ENCODE assay signal across 26 mouse cellular contexts in genomic region chr2:28430846-28431245, GRCm38 (mm10). TPM values are rescaled to one million over a fixed set of nuclear protein-coding genes. Genes with fewer than 3 reads are reported as not detected.
DNase-seq lines count a peak whose midpoint lies in the region; ATAC-seq lines count a peak whose summit lies in the region.
"Had no signal": no experiment of that assay in that cellular context is flagged by ENCODE, and none has a peak within 500 bp of the region (broad histone marks: within the 10 kb centered on the region; RNA-seq: fewer than 3 reads in every experiment).

No protein-coding gene starts in this region.

- WGBS in embryonic facial prominence, embryonic 14.5 days: 44% methylated on average over 6 of the region's 6 CpGs
- WGBS in embryonic facial prominence, embryonic 10.5 days: 55% methylated on average over 6 of the region's 6 CpGs
- WGBS in lung, embryonic 16.5 days: 36% methylated on average over 6 of the region's 6 CpGs

- no peak overlapping the region for H3K27ac ChIP-seq in embryonic facial prominence, embryonic 14.5 days (replicated peaks; ENCODE audit: low read depth, low read length)
- no peak overlapping the region for H3K27ac ChIP-seq in embryonic facial prominence, embryonic 10.5 days (replicated peaks)
- peak overlapping the region; percentile 44 for H3K27ac ChIP-seq in lung, embryonic 16.5 days (ENCODE audit: low read length)
- H3K27ac ChIP-seq: embryonic facial prominence, embryonic 15.5 days; gastrocnemius, adult 2 months; hindbrain, embryonic 12.5 days; hindbrain, embryonic 15.5 days had no signal

- H3K36me3 ChIP-seq in embryonic facial prominence, embryonic 14.5 days (ENCODE audit: control insufficient read depth, insufficient read depth, low read length): no peaks in the 10 kb centered on the region
- no peaks in the 10 kb centered on the region for H3K36me3 ChIP-seq in embryonic facial prominence, embryonic 10.5 days (replicated peaks)
- no peaks in the 10 kb centered on the region for H3K36me3 ChIP-seq in lung, embryonic 16.5 days (ENCODE audit: control insufficient read depth, insufficient read depth, low read length)
- H3K36me3 ChIP-seq: embryonic facial prominence, embryonic 15.5 days; G1E; hindbrain, embryonic 12.5 days; hindbrain, embryonic 15.5 days had no signal

- no peaks in the 10 kb centered on the region for H3K27me3 ChIP-seq in embryonic facial prominence, embryonic 14.5 days (replicated peaks; ENCODE audit: control insufficient read depth, insufficient read depth, low read length)
- no peaks in the 10 kb centered on the region for H3K27me3 ChIP-seq in embryonic facial prominence, embryonic 10.5 days (replicated peaks; ENCODE audit: low read depth, poor library complexity, severe bottlenecking)
- H3K27me3 ChIP-seq in lung, embryonic 16.5 days (ENCODE audit: control insufficient read depth, insufficient read depth, low read depth, low read length): no peaks in the 10 kb centered on the region
- H3K27me3 ChIP-seq: embryonic facial prominence, embryonic 15.5 days; hindbrain, embryonic 12.5 days had no signal

- no peak overlapping the region for H3K9ac ChIP-seq in embryonic facial prominence, embryonic 14.5 days (ENCODE audit: low read depth, low read length)
- H3K9ac ChIP-seq in lung, embryonic 16.5 days (ENCODE audit: low read length): no peak overlapping the region
- H3K9ac ChIP-seq: embryonic facial prominence, embryonic 15.5 days; forebrain, postnatal 0 days; hindbrain, embryonic 12.5 days; hindbrain, embryonic 15.5 days had no signal

- no peaks in the 10 kb centered on the region for H3K9me3 ChIP-seq in embryonic facial prominence, embryonic 14.5 days (ENCODE audit: control insufficient read depth, low read length)
- H3K9me3 ChIP-seq in embryonic facial prominence, embryonic 10.5 days: peaks cover 3% of the 10 kb centered on the region; the same call in 1 of the 2 replicates
- no peaks in the 10 kb centered on the region for H3K9me3 ChIP-seq in lung, embryonic 16.5 days (ENCODE audit: control insufficient read depth, low read length)
- H3K9me3 ChIP-seq: embryonic facial prominence, embryonic 15.5 days; hindbrain, embryonic 12.5 days; hindbrain, embryonic 15.5 days had no signal

- H3K4me3 ChIP-seq in embryonic facial prominence, embryonic 14.5 days (ENCODE audit: low read depth, low read length): no peak overlapping the region
- H3K4me3 ChIP-seq in embryonic facial prominence, embryonic 10.5 days: no peak overlapping the region
- no peak overlapping the region for H3K4me3 ChIP-seq in lung, embryonic 16.5 days (ENCODE audit: low read length)
- H3K4me3 ChIP-seq: embryonic facial prominence, embryonic 15.5 days; gastrocnemius, adult 2 months; hindbrain, embryonic 12.5 days; hindbrain, embryonic 15.5 days had no signal

- ATAC-seq in embryonic facial prominence, embryonic 14.5 days (ENCODE audit: low read depth): no peak
- peak; percentile 37 for ATAC-seq in lung, embryonic 16.5 days (ENCODE audit: low read depth)
- ATAC-seq: activated CD4-positive, CD25-positive, alpha-beta regulatory T cell, adult 4 months; forebrain, embryonic 14.5 days; forebrain, postnatal 0 days; Patski had no signal

- peaks cover 3% of the 10 kb centered on the region; the same call in 1 of the 2 replicates for H3K4me1 ChIP-seq in embryonic facial prominence, embryonic 14.5 days (ENCODE audit: control insufficient read depth, insufficient read depth, low read length)
- H3K4me1 ChIP-seq in embryonic facial prominence, embryonic 10.5 days: peaks cover 4% of the 10 kb centered on the region
- peaks cover 6% of the 10 kb centered on the region; the same call in 1 of the 2 replicates for H3K4me1 ChIP-seq in lung, embryonic 16.5 days (replicated peaks; ENCODE audit: control insufficient read depth, insufficient read depth, low read length)
- H3K4me1 ChIP-seq: hindbrain, embryonic 15.5 days had no signal

- peak; percentile 36 for DNase-seq in embryonic facial prominence, embryonic 14.5 days (ENCODE audit: low spot score)
- no peak for DNase-seq in embryonic facial prominence, embryonic 10.5 days (ENCODE audit: low spot score)
- DNase-seq in lung, postnatal 14 days: no peak
- peak; percentile 87 for DNase-seq in R1 (ENCODE audit: low read depth, low spot score)
- peak; percentile 55 for DNase-seq in yolk sac, embryonic 10.5 days (ENCODE audit: low spot score)
- DNase-seq in left cerebral cortex, adult 11 months (ENCODE audit: low spot score): no peak
- DNase-seq: adrenal gland, postnatal 10 days; adrenal gland, postnatal 36 days; B cell, adult 2 months; cerebellum, adult 18-20 months; cerebellum, adult 9-10 months; cerebellum, postnatal 14 days; forebrain, postnatal 0 days; gastrocnemius, adult 2 months; gastrocnemius, postnatal 14 days; heart, adult 11 months had no signal

- H3K4me2 ChIP-seq in embryonic facial prominence, embryonic 14.5 days (ENCODE audit: low read depth, low read length): no peak overlapping the region
- no peak overlapping the region for H3K4me2 ChIP-seq in lung, embryonic 16.5 days (ENCODE audit: low read depth, low read length)
- H3K4me2 ChIP-seq: embryonic facial prominence, embryonic 15.5 days; heart, embryonic 11.5 days; hindbrain, embryonic 12.5 days; hindbrain, embryonic 15.5 days had no signal

RNA-seq across cellular contexts. Expression of gene Ppp1r26, which starts 15.8 kb away (rescaled TPM):
- polyA plus RNA-seq in embryonic facial prominence, embryonic 14.5 days (2014; fragmentation: Nextera tagmentation; extraction: Ambion mirVana): 3.8 and 4.9 TPM in 2 replicates
- polyA plus RNA-seq in embryonic facial prominence, embryonic 10.5 days (2016; fragmentation: Nextera tagmentation; extraction: Ambion mirVana): 5.0 and 5.3 TPM in 2 replicates
- 6.3 and 6.5 TPM in 2 replicates for polyA plus RNA-seq in lung, embryonic 16.5 days (2015; fragmentation: Nextera tagmentation; extraction: Ambion mirVana)
- polyA plus RNA-seq: G1E had no signal

RNA-seq across cellular contexts. Expression of gene 1700007K13Rik, which starts 35.3 kb away (rescaled TPM):
- 1.7 and 5.9 TPM in 2 replicates for polyA plus RNA-seq in embryonic facial prominence, embryonic 14.5 days (2014; fragmentation: Nextera tagmentation; extraction: Ambion mirVana)
- polyA plus RNA-seq in embryonic facial prominence, embryonic 10.5 days (2016; fragmentation: Nextera tagmentation; extraction: Ambion mirVana): 1.3 and 1.5 TPM in 2 replicates
- 4.6 and 5.1 TPM in 2 replicates for polyA plus RNA-seq in lung, embryonic 16.5 days (2015; fragmentation: Nextera tagmentation; extraction: Ambion mirVana)
- polyA plus RNA-seq: heart, embryonic 14.5 days had no signal

RNA-seq across cellular contexts. Expression of gene Mrps2, which starts 37.0 kb away (rescaled TPM):
- 50.5 and 55.5 TPM in 2 replicates for polyA plus RNA-seq in embryonic facial prominence, embryonic 14.5 days (2014; fragmentation: Nextera tagmentation; extraction: Ambion mirVana)
- 68.5 and 71.9 TPM in 2 replicates for polyA plus RNA-seq in embryonic facial prominence, embryonic 10.5 days (2016; fragmentation: Nextera tagmentation; extraction: Ambion mirVana)
- 49.9 and 52.7 TPM in 2 replicates for polyA plus RNA-seq in lung, embryonic 16.5 days (2015; fragmentation: Nextera tagmentation; extraction: Ambion mirVana)

Comparison
In these comparisons a context has a peak if more than half of its experiments do, and no peak if none do; other contexts are left out.
1. DNase-seq: peak in embryonic facial prominence, embryonic 14.5 days (single experiment), R1 (single experiment) and yolk sac, embryonic 10.5 days (single experiment); none in embryonic facial prominence, embryonic 10.5 days (single experiment), lung, postnatal 14 days (single experiment) and left cerebral cortex, adult 11 months (single experiment).